Mouse (Mus musculus) hindbrain, embryonic 14.5 days (tissue): ENCODE measurements around the gene Stard13. TPM values are rescaled to one million over a fixed set of nuclear protein-coding genes. Genes with fewer than 3 reads are reported as not detected.

Experiments used
- ATAC-seq: fragments of 200-750 bp; cut with Nextera tagmentation; 2 replicates; pipeline ENCODE4 v1.8.0; 2017; ENCODE audit warnings: moderate number of reproducible peaks, mild to moderate bottlenecking, moderate TSS enrichment, moderate library complexity; ENCODE audit not compliant: low FRiP score
- DNase-seq: peaks from one replicate; pipeline ENCODE4 v3.0.0-alpha.2; 2015; ENCODE audit warnings: low spot score
- H3K27ac ChIP-seq: fragments of 300-500 bp; sonication (generic); 2 replicates; pipeline ENCODE4 v1.5.1; 2014; ENCODE audit warnings: mild to moderate bottlenecking, moderate library complexity
- H3K27me3 ChIP-seq: fragments of 300-500 bp; sonication (generic); 2 replicates; pipeline ENCODE4 v1.6.1; 2014; ENCODE audit warnings: mild to moderate bottlenecking, low read length, mixed read lengths; ENCODE audit not compliant: control insufficient read depth, insufficient read depth
- H3K36me3 ChIP-seq: fragments of 300-500 bp; sonication (generic); replicated peaks from 2 replicates; pipeline ENCODE4 v1.6.1; 2014; ENCODE audit not compliant: control insufficient read depth, insufficient read depth
- H3K4me1 ChIP-seq: fragments of 300-500 bp; sonication (generic); replicated peaks from 2 replicates; pipeline ENCODE4 v1.6.1; 2014; ENCODE audit warnings: antibody characterized with exemption, low read length, mixed read lengths; ENCODE audit not compliant: control insufficient read depth, insufficient read depth
- H3K4me2 ChIP-seq: fragments of 300-500 bp; sonication (generic); replicated peaks from 2 replicates; pipeline ENCODE4 v1.6.1; 2014; ENCODE audit warnings: mild to moderate bottlenecking, moderate library complexity
- H3K4me3 ChIP-seq: fragments of 300-500 bp; sonication (generic); replicated peaks from 2 replicates; pipeline ENCODE4 v1.5.1; 2014; ENCODE audit warnings: mild to moderate bottlenecking, low read length
- H3K9ac ChIP-seq: fragments of 300-500 bp; sonication (generic); 2 replicates; pipeline ENCODE4 v1.6.1; 2014
- H3K9me3 ChIP-seq: fragments of 300-500 bp; sonication (generic); 2 replicates; pipeline ENCODE4 v1.6.1; 2016; ENCODE audit warnings: low read length; ENCODE audit not compliant: control insufficient read depth
- WGBS: fragments of 180-500 bp; shearing (Covaris S2); extraction: QIAGEN DNeasy Blood & Tissue Kit; methylation state at CpG from one replicate; pipeline ENCODE4 v1.1.7; 2014; 5-methylcytosine and 5-hydroxymethylcytosine counted together
- polyA plus RNA-seq: library from polyadenylated mRNA; unstranded; fragments of >200 nt; fragmentation: Nextera tagmentation; extraction: Ambion mirVana; gene quantifications from 2 replicates; pipeline ENCODE4 v1.2.1, GENCODE M21; 2014

Gene Stard13
- polyA plus RNA-seq, 1 experiment from 2014 or later, result 6.0 TPM

- Histone ChIP-seq H3K9ac (no peak overlapping the region), H3K36me3 (no peaks in the 10 kb centered on the region; the same call in 1 of the 2 replicates), H3K4me2 (no peak overlapping the region), H3K27ac (no peak overlapping the region), H3K4me1 (no peaks in the 10 kb centered on the region), H3K4me3 (no peak overlapping the region), H3K27me3 (no peaks in the 10 kb centered on the region), H3K9me3 (no peaks in the 10 kb centered on the region)
- ATAC-seq (no peak), DNase-seq (no peak)
- WGBS, result 97% methylated on average over 6 of the region's 6 CpGs
These were observed 187.5 kb downstream of the Stard13 start for GRCm38 (mm10) chr5:151046131-151046530.

- no peak for ATAC-seq
- H3K36me3 ChIP-seq, result no peaks in the 10 kb centered on the region
- H3K4me2 ChIP-seq, result no peak overlapping the region
- H3K9ac ChIP-seq, result no peak overlapping the region
- H3K27me3 ChIP-seq, result no peaks in the 10 kb centered on the region
- WGBS, result 91% methylated on average over 5 of the region's 5 CpGs
- H3K4me1 ChIP-seq, result no peaks in the 10 kb centered on the region
- DNase-seq, result no peak
- H3K27ac ChIP-seq, result no peak overlapping the region
- H3K4me3 ChIP-seq, result no peak overlapping the region
- H3K9me3 ChIP-seq, result no peaks in the 10 kb centered on the region
These were observed 190.7 kb downstream of the Stard13 start for GRCm38 (mm10) chr5:151042911-151043310.

GRCm38 (mm10) chr5:151037871-151038270 is 195.8 kb downstream of the Stard13 start:
- Histone ChIP-seq H3K4me2 (no peak overlapping the region), H3K27ac (no peak overlapping the region), H3K4me1 (no peaks in the 10 kb centered on the region), H3K36me3 (no peaks in the 10 kb centered on the region), H3K9ac (no peak overlapping the region), H3K4me3 (no peak overlapping the region), H3K9me3 (no peaks in the 10 kb centered on the region), H3K27me3 (no peaks in the 10 kb centered on the region)
- ATAC-seq (peak; percentile 40; the same call in 1 of the 2 replicates), DNase-seq (no peak)
- WGBS, result 67% methylated on average over 7 of the region's 7 CpGs

GRCm38 (mm10) chr5:151034715-151035512 is 198.7 kb downstream of the Stard13 start:
- ATAC-seq, result no peak
- Histone ChIP-seq H3K4me1 (no peaks in the 10 kb centered on the region), H3K9me3 (no peaks in the 10 kb centered on the region), H3K36me3 (no peaks in the 10 kb centered on the region), H3K4me2 (no peak overlapping the region), H3K27ac (no peak overlapping the region), H3K27me3 (no peaks in the 10 kb centered on the region), H3K9ac (no peak overlapping the region), H3K4me3 (no peak overlapping the region)
- whole genome bisulfite sequencing, result 72% methylated on average over 9 of the region's 9 CpGs
- no peak for DNase-seq

GRCm38 (mm10) chr5:151028906-151029305 is 204.7 kb downstream of the Stard13 start:
- Histone ChIP-seq H3K4me3 (no peak overlapping the region), H3K4me2 (no peak overlapping the region), H3K4me1 (peaks cover 5% of the 10 kb centered on the region; the same call in 1 of the 2 replicates), H3K27ac (no peak overlapping the region), H3K27me3 (no peaks in the 10 kb centered on the region), H3K36me3 (no peaks in the 10 kb centered on the region), H3K9me3 (no peaks in the 10 kb centered on the region), H3K9ac (no peak overlapping the region)
- 59% methylated on average over 6 of the region's 6 CpGs for WGBS
- DNase-seq, result no peak
- ATAC-seq, result no peak

GRCm38 (mm10) chr5:151027171-151027570 is 206.5 kb downstream of the Stard13 start:
- Histone ChIP-seq H3K4me2 (no peak overlapping the region), H3K9me3 (no peaks in the 10 kb centered on the region), H3K4me1 (peaks cover 19% of the 10 kb centered on the region), H3K27ac (no peak overlapping the region), H3K4me3 (no peak overlapping the region), H3K9ac (no peak overlapping the region), H3K36me3 (no peaks in the 10 kb centered on the region), H3K27me3 (no peaks in the 10 kb centered on the region)
- DNase-seq, result peak; percentile 30
- ATAC-seq, result peak; percentile 74
- 29% methylated on average over 7 of the region's 7 CpGs for WGBS

- Histone ChIP-seq H3K36me3 (no peaks in the 10 kb centered on the region), H3K9ac (no peak overlapping the region), H3K27me3 (no peaks in the 10 kb centered on the region), H3K4me3 (no peak overlapping the region), H3K9me3 (no peaks in the 10 kb centered on the region), H3K4me1 (peaks cover 22% of the 10 kb centered on the region), H3K4me2 (no peak overlapping the region), H3K27ac (no peak overlapping the region)
- WGBS, result 95% methylated on average over 4 of the region's 4 CpGs
- ATAC-seq, result no peak
- DNase-seq, result no peak
These were observed 207.6 kb downstream of the Stard13 start for GRCm38 (mm10) chr5:151026069-151026468.

GRCm38 (mm10) chr5:151024483-151024882 is 209.2 kb downstream of the Stard13 start:
- WGBS, result 88% methylated on average over 2 of the region's 2 CpGs

GRCm38 (mm10) chr5:151023461-151023860 is 210.2 kb downstream of the Stard13 start:
- Histone ChIP-seq H3K27ac (peak overlapping the region; percentile 65), H3K4me3 (no peak overlapping the region), H3K36me3 (no peaks in the 10 kb centered on the region), H3K9ac (no peak overlapping the region), H3K27me3 (no peaks in the 10 kb centered on the region), H3K9me3 (no peaks in the 10 kb centered on the region), H3K4me1 (peaks cover 29% of the 10 kb centered on the region), H3K4me2 (peak overlapping the region; percentile 19; the same call in 1 of the 2 replicates)
- ATAC-seq, result no peak
- DNase-seq, result peak; percentile 28
- 14% methylated on average over 8 of the region's 8 CpGs for WGBS

More at GRCm38 (mm10) chr5:151024483-151024882, 209.2 kb downstream of the Stard13 start:
- no peak for DNase-seq
- H3K4me2 ChIP-seq, result no peak overlapping the region
- H3K27ac ChIP-seq, result no peak overlapping the region
- H3K9ac ChIP-seq, result no peak overlapping the region
- no peak for ATAC-seq
- no peak overlapping the region for H3K4me3 ChIP-seq
- H3K36me3 ChIP-seq, result no peaks in the 10 kb centered on the region
- H3K4me1 ChIP-seq, result peaks cover 29% of the 10 kb centered on the region
- H3K27me3 ChIP-seq, result no peaks in the 10 kb centered on the region
- no peaks in the 10 kb centered on the region for H3K9me3 ChIP-seq
